Mouse (Mus musculus) forebrain, embryonic 11.5 days (tissue): ENCODE data around the gene Tifa. TPM values are rescaled to one million over a fixed set of nuclear protein-coding genes. Genes with fewer than 3 reads are reported as not detected.

Experiments
- ATAC-seq: fragments of 200-750 bp; cut with Nextera tagmentation; replicated peaks from 2 replicates; pipeline ENCODE4 v1.8.0; 2017; ENCODE audit warnings: moderate TSS enrichment; ENCODE audit not compliant: low FRiP score
- DNase-seq: peaks from one replicate; pipeline ENCODE4 v3.0.0-alpha.2; 2017; ENCODE audit warnings: low spot score
- H3K27ac ChIP-seq: fragments of 300-500 bp; sonication (generic); 2 replicates; pipeline ENCODE4 v1.5.1; 2014; ENCODE audit warnings: low read depth, low read length
- H3K27me3 ChIP-seq: fragments of 300-500 bp; sonication (generic); 2 replicates; pipeline ENCODE4 v1.6.1; 2014; ENCODE audit warnings: mild to moderate bottlenecking, low read length, mixed read lengths; ENCODE audit not compliant: control insufficient read depth, insufficient read depth
- H3K36me3 ChIP-seq: fragments of 300-500 bp; sonication (generic); 2 replicates; pipeline ENCODE4 v1.6.1; 2014; ENCODE audit warnings: mild to moderate bottlenecking, low read length, moderate library complexity, mixed read lengths; ENCODE audit not compliant: control insufficient read depth, insufficient read depth
- H3K4me1 ChIP-seq: fragments of 300-500 bp; sonication (generic); replicated peaks from 2 replicates; pipeline ENCODE4 v1.6.1; 2014; ENCODE audit warnings: low read length, mixed read lengths; ENCODE audit not compliant: control insufficient read depth, insufficient read depth
- H3K4me2 ChIP-seq: fragments of 300-500 bp; sonication (generic); 2 replicates; pipeline ENCODE4 v1.6.1; 2014; ENCODE audit warnings: low read depth, mild to moderate bottlenecking, low read length, moderate library complexity, mixed read lengths; ENCODE audit not compliant: severe bottlenecking
- H3K4me3 ChIP-seq: fragments of 300-500 bp; sonication (generic); 2 replicates; pipeline ENCODE4 v1.5.1; 2014; ENCODE audit warnings: low read depth, low read length
- H3K9ac ChIP-seq: fragments of 300-500 bp; sonication (generic); 2 replicates; pipeline ENCODE4 v1.6.1; 2014; ENCODE audit warnings: low read length
- H3K9me3 ChIP-seq: fragments of 300-500 bp; sonication (generic); 2 replicates; pipeline ENCODE4 v1.6.1; 2016; ENCODE audit warnings: low read length, mixed read lengths; ENCODE audit not compliant: control insufficient read depth
- WGBS: fragments of 180-500 bp; shearing (Covaris S2); extraction: QIAGEN DNeasy Blood & Tissue Kit; methylation state at CpG from one replicate; pipeline ENCODE4 v1.1.7; 2014; 5-methylcytosine and 5-hydroxymethylcytosine counted together
- polyA plus RNA-seq: library from polyadenylated mRNA; unstranded; fragments of >200 nt; fragmentation: Nextera tagmentation; extraction: Ambion mirVana; gene quantifications from 2 replicates; pipeline ENCODE4 v1.2.1, GENCODE M21; 2014

Tifa gene
- polyA plus RNA-seq, 1 experiment from 2014 or later: 3.2 TPM

DNA sequence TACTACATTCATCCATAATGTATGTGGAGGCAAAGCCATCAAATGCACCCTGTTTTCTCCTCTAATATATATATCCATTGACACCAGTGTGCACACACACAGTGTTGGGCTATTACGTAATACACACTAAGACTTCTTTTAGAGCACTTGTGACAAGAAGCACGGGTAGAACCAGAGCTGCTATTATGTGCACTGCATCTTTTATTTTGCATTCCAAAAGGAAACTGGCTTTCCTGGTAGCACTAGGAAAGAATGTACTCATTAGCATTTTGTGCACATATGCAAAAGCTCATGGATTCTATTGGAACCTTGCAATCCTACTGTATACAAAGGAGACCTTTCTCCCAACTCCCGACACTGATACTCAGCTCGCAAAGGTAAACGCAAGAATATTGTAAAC lies 79.3 kb downstream of the Tifa start:
- Histone ChIP-seq H3K4me3 (no peak overlapping the region), H3K4me2 (no peak overlapping the region), H3K36me3 (no peaks in the 10 kb centered on the region), H3K9me3 (no peaks in the 10 kb centered on the region), H3K4me1 (no peaks in the 10 kb centered on the region), H3K27ac (no peak overlapping the region), H3K9ac (no peak overlapping the region), H3K27me3 (no peaks in the 10 kb centered on the region)
- DNase-seq (no peak), ATAC-seq (peak; percentile 87)
- WGBS: 58% methylated on average over 5 of the region's 5 CpGs

DNA sequence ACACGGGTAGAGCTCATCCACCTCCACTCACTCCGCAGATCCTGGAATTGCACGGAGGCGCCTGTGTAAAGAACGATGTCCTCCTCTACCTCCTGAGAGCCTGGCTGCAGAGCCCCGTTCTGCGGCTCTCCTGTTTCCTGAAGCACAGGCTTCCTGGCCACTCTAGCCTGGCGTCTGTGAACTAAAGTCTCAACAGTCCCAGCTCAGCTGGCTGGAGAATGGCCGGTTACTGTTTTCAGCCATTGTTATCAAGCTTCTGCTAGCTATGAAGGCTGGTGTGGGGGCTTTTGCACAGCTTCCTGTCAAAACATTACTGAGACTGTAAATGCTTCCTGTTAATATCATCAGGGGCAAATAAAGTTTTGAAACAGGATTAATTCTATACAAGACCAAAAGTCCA lies 82.0 kb downstream of the Tifa start:
- ATAC-seq (no peak), DNase-seq (no peak)
- H3K9ac ChIP-seq: no peak overlapping the region
- H3K27ac ChIP-seq: no peak overlapping the region
- no peaks in the 10 kb centered on the region for H3K36me3 ChIP-seq
- 89% methylated on average over 9 of the region's 9 CpGs for WGBS
- no peak overlapping the region for H3K4me2 ChIP-seq
- no peaks in the 10 kb centered on the region for H3K4me1 ChIP-seq
- no peaks in the 10 kb centered on the region for H3K27me3 ChIP-seq
- H3K4me3 ChIP-seq: no peak overlapping the region
- no peaks in the 10 kb centered on the region for H3K9me3 ChIP-seq

DNA sequence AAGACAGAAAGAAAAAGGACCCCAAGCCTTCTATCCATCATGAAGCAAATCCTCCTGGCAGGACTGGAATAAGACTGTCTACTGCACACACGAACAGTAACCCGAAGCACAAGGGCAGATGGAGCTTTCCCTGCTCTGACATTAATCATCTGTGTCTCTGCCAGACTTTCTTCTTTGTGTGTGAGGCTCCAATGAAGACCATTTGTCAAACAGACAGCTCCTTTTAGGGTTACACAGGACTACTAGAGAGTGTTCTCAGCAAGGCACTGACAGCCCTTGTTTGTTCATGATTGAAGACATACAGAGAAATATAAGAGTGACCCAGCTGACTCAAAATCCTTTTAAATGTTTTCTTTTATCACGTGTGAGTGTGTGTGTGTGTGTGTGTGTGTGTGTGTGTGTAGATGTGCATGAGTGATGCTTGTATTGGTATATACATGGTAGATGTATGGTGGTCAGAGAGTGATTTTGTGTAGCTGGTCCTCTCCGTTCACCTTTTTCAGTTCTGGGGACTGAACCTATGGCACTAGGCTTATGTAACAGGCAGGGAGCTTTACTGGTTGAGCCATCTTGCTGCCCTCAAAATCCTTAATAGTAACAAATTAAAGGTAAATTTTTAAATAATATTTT lies 84.8 kb downstream of the Tifa start:
- Histone ChIP-seq H3K4me3 (no peak overlapping the region), H3K36me3 (no peaks in the 10 kb centered on the region), H3K4me2 (no peak overlapping the region), H3K9me3 (no peaks in the 10 kb centered on the region), H3K27ac (no peak overlapping the region), H3K9ac (no peak overlapping the region), H3K27me3 (no peaks in the 10 kb centered on the region), H3K4me1 (no peaks in the 10 kb centered on the region)
- ATAC-seq: no peak
- WGBS: 83% methylated on average over 4 of the region's 4 CpGs
- DNase-seq: no peak

DNA sequence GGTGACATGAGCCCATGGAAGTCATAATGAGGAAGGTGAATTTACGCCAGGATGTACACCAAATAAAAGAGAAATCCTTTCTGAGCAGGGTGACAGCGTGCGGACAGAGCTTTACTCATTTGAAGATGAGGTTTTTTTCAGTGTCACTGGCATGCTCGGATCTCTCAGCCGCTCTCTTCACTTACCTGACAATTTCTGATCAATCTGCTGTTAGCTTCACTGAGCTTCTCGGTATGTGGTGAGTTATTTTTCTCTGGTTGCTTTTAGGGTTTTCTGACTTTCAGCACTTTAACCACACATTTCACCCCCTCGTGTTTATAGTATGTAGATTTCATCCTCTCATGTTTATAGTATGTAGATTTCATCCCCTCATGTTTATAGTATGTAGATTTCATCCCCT lies 85.5 kb downstream of the Tifa start:
- WGBS: 94% methylated on average over 7 of the region's 7 CpGs
- Histone ChIP-seq H3K36me3 (no peaks in the 10 kb centered on the region), H3K4me1 (no peaks in the 10 kb centered on the region), H3K9me3 (no peaks in the 10 kb centered on the region), H3K27me3 (no peaks in the 10 kb centered on the region), H3K27ac (no peak overlapping the region), H3K4me3 (no peak overlapping the region), H3K4me2 (no peak overlapping the region), H3K9ac (no peak overlapping the region)
- no peak for DNase-seq
- no peak for ATAC-seq

DNA sequence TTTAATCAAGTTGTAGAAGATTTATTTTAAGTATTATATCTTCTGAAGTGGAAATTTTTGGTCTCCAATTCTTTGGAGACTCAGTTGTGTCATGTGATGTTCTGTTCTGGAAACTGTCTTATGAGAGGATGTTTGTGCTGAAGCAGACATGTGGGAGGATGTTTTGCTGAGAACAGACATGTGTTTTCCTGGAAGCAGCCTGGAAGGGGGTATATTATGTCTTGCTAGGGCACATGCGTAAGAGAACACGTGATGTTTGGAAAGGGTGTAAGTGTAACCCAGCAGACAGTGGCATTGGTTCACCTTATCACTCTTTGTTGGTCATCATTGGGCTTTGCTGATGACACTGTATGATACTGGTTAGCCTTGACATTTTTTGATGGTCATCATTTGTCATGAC lies 85.9 kb downstream of the Tifa start:
- DNase-seq: no peak
- no peak for ATAC-seq
- H3K27me3 ChIP-seq: no peaks in the 10 kb centered on the region
- no peaks in the 10 kb centered on the region for H3K4me1 ChIP-seq
- no peak overlapping the region for H3K9ac ChIP-seq
- 97% methylated on average over 2 of the region's 2 CpGs for WGBS
- no peak overlapping the region for H3K4me2 ChIP-seq
- H3K9me3 ChIP-seq: no peaks in the 10 kb centered on the region
- no peaks in the 10 kb centered on the region for H3K36me3 ChIP-seq
- H3K4me3 ChIP-seq: no peak overlapping the region
- no peak overlapping the region for H3K27ac ChIP-seq

DNA sequence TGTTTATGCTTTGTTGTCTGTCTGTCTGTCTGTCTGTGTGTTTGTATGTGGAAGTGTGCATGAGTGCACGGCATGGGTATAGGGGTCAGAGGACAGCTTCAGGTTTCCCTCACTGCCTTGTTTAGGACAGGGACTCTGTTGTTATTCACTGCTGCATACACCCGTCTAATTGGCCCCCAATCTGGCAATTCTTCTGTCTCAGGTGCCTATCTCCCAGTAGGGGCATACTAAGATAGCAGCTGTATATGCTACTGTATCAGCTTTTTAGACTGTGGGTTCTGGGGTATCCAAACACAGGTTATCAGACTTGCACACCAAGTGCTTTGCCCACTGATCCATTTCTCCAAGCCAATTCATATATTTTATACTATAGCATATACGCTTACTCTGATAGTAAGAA lies 90.4 kb downstream of the Tifa start:
- Histone ChIP-seq H3K9me3 (no peaks in the 10 kb centered on the region), H3K4me2 (no peak overlapping the region), H3K27me3 (no peaks in the 10 kb centered on the region), H3K9ac (no peak overlapping the region), H3K4me3 (no peak overlapping the region), H3K4me1 (no peaks in the 10 kb centered on the region), H3K27ac (no peak overlapping the region), H3K36me3 (no peaks in the 10 kb centered on the region)
- 87% methylated on average over 3 of the region's 3 CpGs for WGBS
- ATAC-seq (no peak), DNase-seq (no peak)

DNA sequence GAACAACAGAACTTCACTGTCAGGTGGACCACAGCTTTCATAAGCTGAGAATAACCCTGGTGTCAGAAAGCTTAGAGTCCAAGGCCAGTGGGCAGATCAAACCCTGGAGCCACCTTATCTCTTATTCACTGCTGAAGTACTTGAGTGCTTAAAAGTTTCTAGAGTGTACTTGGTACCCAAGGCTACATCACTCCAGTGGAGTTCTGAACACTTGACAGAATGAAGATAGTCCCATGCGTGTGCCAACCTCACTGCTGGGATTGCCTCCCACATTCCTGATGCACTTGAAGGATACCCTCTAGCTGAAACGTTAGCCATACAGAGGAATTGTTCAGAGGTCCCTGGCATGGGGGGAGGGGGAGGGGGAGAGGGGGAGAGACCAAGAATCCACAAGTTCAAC lies 92.1 kb downstream of the Tifa start:
- Histone ChIP-seq H3K4me1 (no peaks in the 10 kb centered on the region), H3K9ac (no peak overlapping the region), H3K4me3 (no peak overlapping the region), H3K27me3 (no peaks in the 10 kb centered on the region), H3K9me3 (no peaks in the 10 kb centered on the region), H3K4me2 (no peak overlapping the region), H3K27ac (no peak overlapping the region), H3K36me3 (no peaks in the 10 kb centered on the region)
- DNase-seq (no peak), ATAC-seq (no peak)
- WGBS: 84% methylated on average over 2 of the region's 2 CpGs

Other genes with a start within 250 kb of the Tifa start
- 74.3 and 87.0 TPM in 2 replicates for gene Larp7, start 236.5 kb upstream of the Tifa start, polyA plus RNA-seq
- gene Zgrf1, start 236.3 kb upstream of the Tifa start, polyA plus RNA-seq: 17.8 and 21.2 TPM in 2 replicates
- gene Neurog2, start 156.7 kb upstream of the Tifa start, polyA plus RNA-seq: 88.6 and 94.4 TPM in 2 replicates
- gene Alpk1, start 9.3 kb upstream of the Tifa start, polyA plus RNA-seq: 0.80 and 1.3 TPM in 2 replicates
- gene Ap1ar, start 47.7 kb downstream of the Tifa start, polyA plus RNA-seq: 82.8 and 86.8 TPM in 2 replicates
- 4.6 and 5.5 TPM in 2 replicates for gene Fam241a, start 106.5 kb downstream of the Tifa start, polyA plus RNA-seq